Mouse (Mus musculus) hindbrain, embryonic 12.5 days (tissue): ENCODE measurements around the gene C77080. TPM values are rescaled to one million over a fixed set of nuclear protein-coding genes. Genes with fewer than 3 reads are reported as not detected.

Experiments used
- ATAC-seq: fragments of 200-750 bp; cut with Nextera tagmentation; 2 replicates; pipeline ENCODE4 v1.8.0; 2017; ENCODE audit warnings: moderate TSS enrichment; ENCODE audit not compliant: low FRiP score
- H3K27ac ChIP-seq: fragments of 300-500 bp; sonication (generic); 2 replicates; pipeline ENCODE4 v1.5.1; 2016; ENCODE audit warnings: mild to moderate bottlenecking
- H3K27me3 ChIP-seq: fragments of 300-500 bp; sonication (generic); 2 replicates; pipeline ENCODE4 v1.6.1; 2016; ENCODE audit warnings: mild to moderate bottlenecking
- H3K36me3 ChIP-seq: fragments of 300-500 bp; sonication (generic); 2 replicates; pipeline ENCODE4 v1.6.1; 2016; ENCODE audit warnings: mild to moderate bottlenecking
- H3K4me1 ChIP-seq: fragments of 300-500 bp; sonication (generic); 2 replicates; pipeline ENCODE4 v1.6.1; 2016
- H3K4me2 ChIP-seq: fragments of 300-500 bp; sonication (generic); replicated peaks from 2 replicates; pipeline ENCODE4 v1.6.1; 2016; ENCODE audit warnings: mild to moderate bottlenecking
- H3K4me3 ChIP-seq: fragments of 300-500 bp; sonication (generic); 2 replicates; pipeline ENCODE4 v1.5.1; 2016; ENCODE audit warnings: mild to moderate bottlenecking
- H3K9ac ChIP-seq: fragments of 300-500 bp; sonication (generic); 2 replicates; pipeline ENCODE4 v1.6.1; 2016; ENCODE audit warnings: mild to moderate bottlenecking, moderate library complexity
- H3K9me3 ChIP-seq: fragments of 300-500 bp; sonication (generic); replicated peaks from 2 replicates; pipeline ENCODE4 v1.6.1; 2016; ENCODE audit warnings: mild to moderate bottlenecking
- WGBS: fragments of 180-500 bp; shearing (Covaris S2); methylation state at CpG from one replicate; pipeline ENCODE4 v1.1.7; 2016; 5-methylcytosine and 5-hydroxymethylcytosine counted together
- polyA plus RNA-seq: library from polyadenylated mRNA; unstranded; fragments of >200 nt; fragmentation: Nextera tagmentation; extraction: Ambion mirVana; gene quantifications from 2 replicates; pipeline ENCODE4 v1.2.1, GENCODE M21; 2016

Gene C77080
- polyA plus RNA-seq, 1 experiment from 2014 or later, result 6.0 TPM

DNA sequence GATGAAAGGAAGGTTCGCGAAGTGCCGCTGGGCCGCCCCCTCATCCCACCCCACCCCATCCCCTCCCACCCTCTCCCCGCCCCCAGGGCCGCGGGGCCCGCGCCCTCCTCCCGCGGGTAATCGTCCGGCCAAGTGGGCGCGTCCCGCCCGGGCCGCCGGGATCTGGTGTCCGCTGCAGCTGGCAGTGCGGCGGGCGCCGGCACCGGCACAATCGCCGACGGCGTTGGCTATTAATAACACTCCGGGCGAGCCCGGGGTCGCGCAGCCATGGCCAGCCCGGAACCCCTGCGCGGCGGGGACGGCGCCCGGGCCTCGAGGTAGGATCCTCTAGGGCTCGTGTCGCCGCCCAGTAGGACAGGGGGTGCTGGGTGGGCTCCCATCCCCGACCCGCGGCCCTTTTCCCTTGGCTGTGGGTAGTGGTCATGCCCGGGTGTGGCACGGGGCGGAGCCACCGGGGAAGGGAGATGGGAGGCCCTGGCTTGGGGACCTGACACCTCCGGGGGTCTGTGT lies 26.3 kb upstream of the C77080 start, which contains the start of gene Sync:
Sync (plus strand) TSS at position 146 of the 510 bp plus-strand sequence.
- Histone ChIP-seq H3K9me3 (no peaks in the 10 kb centered on the region), H3K36me3 (no peaks in the 10 kb centered on the region), H3K9ac (peak within 1 kb of the TSS; percentile 65), H3K4me2 (peak within 1 kb of the TSS; percentile 95), H3K4me3 (peak within 1 kb of the TSS; percentile 48), H3K27me3 (peaks cover 16% of the 10 kb centered on the region), H3K27ac (no peak within 1 kb of the TSS), H3K4me1 (peaks cover 15% of the 10 kb centered on the region)
- WGBS, result 1% methylated on average over 45 of the region's 53 CpGs
- peak; percentile 35; the same call in 1 of the 2 replicates for ATAC-seq

DNA sequence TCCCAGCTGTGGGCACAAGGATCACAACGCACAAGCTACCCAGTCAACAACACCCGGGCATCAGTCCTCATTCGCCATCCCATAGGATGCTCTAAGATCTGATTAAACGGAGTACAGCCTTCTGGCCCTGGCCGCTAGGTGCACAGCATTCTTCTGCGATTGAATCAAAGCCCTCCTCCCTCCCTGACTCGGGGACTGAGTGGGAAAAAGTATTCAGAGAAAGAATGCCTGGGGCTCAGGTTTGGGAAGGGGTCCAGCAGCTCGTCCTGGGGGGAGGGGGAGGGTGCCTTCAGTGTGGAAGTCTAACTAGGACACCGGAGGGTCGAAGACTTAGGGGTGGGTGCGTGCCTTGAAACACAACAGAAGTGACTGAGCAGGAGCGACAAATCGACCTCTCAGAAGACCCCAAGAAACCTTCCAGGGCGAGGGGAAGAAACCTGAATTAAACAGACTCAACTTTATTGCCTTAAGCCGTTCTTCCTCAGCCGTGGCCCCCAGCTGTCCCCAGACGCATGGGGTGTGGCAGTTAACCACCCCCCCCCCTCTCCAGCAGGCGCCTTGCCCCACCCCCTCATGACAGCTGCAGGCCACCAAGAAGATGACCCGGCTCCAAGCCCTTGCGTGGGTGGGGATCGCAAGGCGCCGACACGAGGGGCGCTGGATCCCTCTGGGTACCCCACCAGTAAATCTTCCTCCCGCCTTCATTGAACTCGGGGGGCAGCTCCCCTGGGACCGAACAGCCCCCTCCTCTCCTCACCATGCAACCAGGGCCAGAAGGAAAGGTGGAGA lies 25.7 kb upstream of the C77080 start:
- Histone ChIP-seq H3K27me3 (peaks cover 16% of the 10 kb centered on the region), H3K27ac (no peak overlapping the region), H3K4me1 (peaks cover 15% of the 10 kb centered on the region), H3K4me3 (peak overlapping the region; percentile 48), H3K36me3 (no peaks in the 10 kb centered on the region), H3K4me2 (peak overlapping the region; percentile 95), H3K9me3 (no peaks in the 10 kb centered on the region), H3K9ac (peak overlapping the region; percentile 65)
- ATAC-seq, result peak; percentile 50; the same call in 1 of the 2 replicates
- WGBS, result 2% methylated on average over 28 of the region's 28 CpGs

GRCm38 (mm10) chr4:129286001-129286682 lies 24.9 kb upstream of the C77080 start:
- 65% methylated on average over 5 of the region's 5 CpGs for WGBS
- no peaks in the 10 kb centered on the region for H3K36me3 ChIP-seq
- 0 out of 2 replicates have a peak overlapping the region, but pooled peaks have one; percentile 48 for H3K4me3 ChIP-seq
- H3K4me1 ChIP-seq, result peaks cover 15% of the 10 kb centered on the region
- H3K27ac ChIP-seq, result no peak overlapping the region
- no peak overlapping the region for H3K9ac ChIP-seq
- H3K4me2 ChIP-seq, result peak overlapping the region; percentile 95
- H3K9me3 ChIP-seq, result no peaks in the 10 kb centered on the region
- H3K27me3 ChIP-seq, result peaks cover 16% of the 10 kb centered on the region
- peak; percentile 54; the same call in 1 of the 2 replicates for ATAC-seq

DNA sequence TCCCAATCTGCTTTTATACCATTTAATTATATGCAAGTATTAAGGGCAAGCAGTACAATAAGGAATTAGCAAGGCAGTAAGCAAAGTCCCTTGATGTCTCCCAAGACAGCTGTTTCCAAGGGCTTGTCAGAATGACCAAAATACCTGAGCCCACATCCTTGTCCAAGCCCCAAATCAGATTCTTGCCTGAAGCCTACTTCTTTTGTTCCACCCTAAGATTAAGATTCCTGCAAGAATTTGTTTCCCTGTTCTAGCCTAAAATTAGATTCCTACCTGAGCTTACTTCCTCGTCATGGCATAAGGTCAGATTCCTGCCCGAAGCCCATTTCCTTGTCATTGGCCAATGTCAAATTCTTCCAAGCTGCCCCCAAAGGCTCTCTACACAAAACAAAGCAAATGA lies 23.5 kb upstream of the C77080 start:
- peaks cover 16% of the 10 kb centered on the region for H3K27me3 ChIP-seq
- no peaks in the 10 kb centered on the region for H3K36me3 ChIP-seq
- H3K9me3 ChIP-seq, result no peaks in the 10 kb centered on the region
- 89% methylated on average over 2 of the region's 2 CpGs for WGBS
- no peak overlapping the region for H3K9ac ChIP-seq
- ATAC-seq, result no peak
- no peak overlapping the region for H3K4me2 ChIP-seq
- no peak overlapping the region for H3K4me3 ChIP-seq
- H3K27ac ChIP-seq, result no peak overlapping the region
- H3K4me1 ChIP-seq, result peaks cover 15% of the 10 kb centered on the region

- WGBS, result 88% methylated on average over 5 of the region's 5 CpGs
- Histone ChIP-seq H3K4me1 (peaks cover 15% of the 10 kb centered on the region), H3K27ac (no peak overlapping the region), H3K36me3 (no peaks in the 10 kb centered on the region), H3K4me3 (no peak overlapping the region), H3K9me3 (no peaks in the 10 kb centered on the region), H3K9ac (no peak overlapping the region), H3K27me3 (peaks cover 16% of the 10 kb centered on the region), H3K4me2 (no peak overlapping the region)
- no peak for ATAC-seq
Measured at GRCm38 (mm10) chr4:129283226-129283625, 22.0 kb upstream of the C77080 start.

- Histone ChIP-seq H3K4me3 (no peak overlapping the region), H3K9ac (no peak overlapping the region), H3K36me3 (no peaks in the 10 kb centered on the region), H3K4me1 (peaks cover 15% of the 10 kb centered on the region), H3K27me3 (peaks cover 14% of the 10 kb centered on the region), H3K4me2 (no peak overlapping the region), H3K9me3 (no peaks in the 10 kb centered on the region), H3K27ac (no peak overlapping the region)
- no peak for ATAC-seq
- WGBS, result 82% methylated on average over 5 of the region's 5 CpGs
Measured at GRCm38 (mm10) chr4:129282786-129283185, 21.6 kb upstream of the C77080 start.

GRCm38 (mm10) chr4:129276453-129276865 lies 15.3 kb upstream of the C77080 start:
- Histone ChIP-seq H3K4me1 (peaks cover 4% of the 10 kb centered on the region; the same call in 1 of the 2 replicates), H3K9me3 (no peaks in the 10 kb centered on the region), H3K27ac (no peak overlapping the region), H3K27me3 (no peaks in the 10 kb centered on the region), H3K36me3 (no peaks in the 10 kb centered on the region), H3K4me3 (no peak overlapping the region), H3K9ac (no peak overlapping the region), H3K4me2 (no peak overlapping the region)
- ATAC-seq, result peak; percentile 73
- WGBS, result 3% methylated on average over 18 of the region's 18 CpGs

DNA sequence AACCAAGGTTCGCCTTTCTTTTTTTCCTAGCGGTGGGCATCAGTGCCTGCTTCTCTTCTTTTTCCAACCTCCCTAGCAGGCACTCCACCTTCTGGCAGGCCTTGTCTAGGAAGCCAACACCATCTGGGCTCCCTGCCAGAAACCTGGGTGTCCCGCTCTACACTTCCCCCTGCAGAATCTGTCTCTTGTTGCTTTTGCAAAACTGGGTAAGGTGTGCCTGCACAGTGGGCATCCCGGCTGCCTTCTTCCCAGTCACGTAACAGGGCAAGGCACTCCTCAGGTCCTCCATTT lies 11.5 kb upstream of the C77080 start:
- 50% methylated on average over 5 of the region's 5 CpGs for WGBS

DNA sequence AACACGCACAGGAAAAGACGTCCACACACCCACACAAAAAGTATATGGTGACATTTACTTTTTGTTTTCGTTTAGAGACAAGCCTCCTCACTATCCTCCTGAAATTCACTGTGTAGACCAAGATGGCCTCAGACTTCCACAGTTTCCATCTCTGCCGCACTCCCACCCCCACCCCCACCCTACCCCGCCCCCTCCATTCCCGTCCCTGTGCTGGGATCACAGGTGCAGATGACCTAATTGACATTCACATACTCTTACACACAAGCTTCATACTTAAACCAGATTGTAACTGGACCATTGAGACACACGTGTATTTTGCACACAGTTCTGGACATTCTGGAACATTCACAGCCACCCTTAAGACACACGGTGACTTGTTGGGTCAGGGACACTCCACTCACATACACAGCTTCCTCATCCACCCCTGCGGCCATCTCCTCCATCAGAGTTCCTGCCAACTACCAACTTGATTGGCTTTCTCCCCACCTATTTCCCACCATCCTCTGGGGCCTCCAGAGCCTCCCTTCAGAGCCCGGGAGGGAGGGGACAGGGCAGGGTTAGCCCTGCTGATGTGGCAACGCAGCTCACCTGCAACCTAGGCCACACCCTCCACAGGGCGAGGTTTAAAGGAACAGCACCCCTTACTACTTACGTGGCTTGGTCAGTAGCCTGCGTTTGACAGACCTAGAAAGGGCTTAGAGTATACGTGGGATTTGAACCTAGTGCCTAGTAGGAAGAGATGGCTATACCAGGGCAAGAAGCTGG lies 11.0 kb upstream of the C77080 start:
- H3K27ac ChIP-seq, result no peak overlapping the region
- no peak overlapping the region for H3K4me3 ChIP-seq
- H3K4me1 ChIP-seq, result peaks cover 4% of the 10 kb centered on the region; the same call in 1 of the 2 replicates
- no peak overlapping the region for H3K9ac ChIP-seq
- H3K27me3 ChIP-seq, result no peaks in the 10 kb centered on the region
- no peak for ATAC-seq
- H3K4me2 ChIP-seq, result no peak overlapping the region
- H3K36me3 ChIP-seq, result no peaks in the 10 kb centered on the region
- H3K9me3 ChIP-seq, result no peaks in the 10 kb centered on the region
- WGBS, result 27% methylated on average over 15 of the region's 15 CpGs

More for the DNA sequence above, 11.5 kb upstream of the C77080 start:
- H3K27me3 ChIP-seq, result no peaks in the 10 kb centered on the region
- H3K4me1 ChIP-seq, result peaks cover 4% of the 10 kb centered on the region; the same call in 1 of the 2 replicates
- H3K4me2 ChIP-seq, result no peak overlapping the region
- H3K36me3 ChIP-seq, result no peaks in the 10 kb centered on the region
- H3K9ac ChIP-seq, result no peak overlapping the region
- H3K27ac ChIP-seq, result no peak overlapping the region
- no peaks in the 10 kb centered on the region for H3K9me3 ChIP-seq
- no peak overlapping the region for H3K4me3 ChIP-seq
- ATAC-seq, result no peak

DNA sequence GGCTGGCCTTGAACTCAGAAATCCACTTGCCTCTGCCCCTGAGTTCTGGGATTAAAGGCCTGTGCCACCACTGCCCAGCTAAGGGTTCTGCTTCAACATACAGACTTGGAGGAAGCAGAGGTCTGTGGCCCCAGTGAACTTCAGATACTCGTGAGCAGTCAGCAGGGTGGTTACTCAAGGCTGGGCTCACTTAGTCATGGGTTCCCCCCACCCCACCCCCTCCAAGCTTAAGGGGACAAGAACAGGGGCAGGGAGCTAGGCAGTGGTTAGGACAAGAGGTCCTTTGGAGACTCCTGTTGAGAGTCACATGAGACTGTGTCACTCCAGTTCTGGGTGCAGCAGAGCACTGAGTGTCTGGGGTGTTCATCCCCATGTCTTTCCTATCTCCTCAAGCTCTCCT lies 7.5 kb upstream of the C77080 start:
- ATAC-seq, result no peak

GRCm38 (mm10) chr4:129266821-129267220 lies 5.6 kb upstream of the C77080 start:
- Histone ChIP-seq H3K4me2 (no peak overlapping the region), H3K9ac (no peak overlapping the region), H3K27ac (no peak overlapping the region), H3K4me3 (no peak overlapping the region), H3K36me3 (no peaks in the 10 kb centered on the region), H3K4me1 (peaks cover 10% of the 10 kb centered on the region), H3K27me3 (no peaks in the 10 kb centered on the region), H3K9me3 (no peaks in the 10 kb centered on the region)
- WGBS, result 67% methylated on average over 5 of the region's 5 CpGs
- ATAC-seq, result no peak

More for the DNA sequence above, 7.5 kb upstream of the C77080 start:
- Histone ChIP-seq H3K27me3 (no peaks in the 10 kb centered on the region), H3K4me3 (no peak overlapping the region), H3K27ac (no peak overlapping the region), H3K4me1 (peaks cover 5% of the 10 kb centered on the region), H3K9me3 (no peaks in the 10 kb centered on the region), H3K9ac (no peak overlapping the region), H3K4me2 (no peak overlapping the region), H3K36me3 (no peaks in the 10 kb centered on the region)
- WGBS, result 35% methylated on average over 1 of the region's 1 CpGs

DNA sequence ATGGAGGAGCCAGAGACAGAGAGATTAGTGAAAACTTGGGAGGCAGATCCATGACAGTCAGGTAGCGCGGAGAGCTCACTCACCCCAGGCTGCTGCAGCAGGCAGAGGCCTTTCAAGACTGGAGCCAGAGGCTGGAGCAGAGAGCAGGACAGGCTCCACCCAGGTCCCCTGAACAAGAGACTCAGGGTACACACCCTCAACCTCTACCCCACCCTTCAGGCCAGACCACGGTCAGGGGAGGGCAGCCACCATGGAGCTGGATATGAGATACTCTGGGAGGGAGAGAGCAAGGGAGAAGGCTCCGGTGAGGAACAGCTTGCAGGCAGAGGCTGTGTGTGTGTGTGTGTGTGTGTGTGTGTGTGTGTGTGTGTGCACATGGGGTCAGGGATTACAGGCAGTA lies 5.0 kb upstream of the C77080 start:
- H3K27me3 ChIP-seq, result no peaks in the 10 kb centered on the region
- H3K36me3 ChIP-seq, result no peaks in the 10 kb centered on the region
- no peak overlapping the region for H3K4me2 ChIP-seq
- no peak overlapping the region for H3K4me3 ChIP-seq
- H3K27ac ChIP-seq, result no peak overlapping the region
- no peak for ATAC-seq
- WGBS, result 90% methylated on average over 4 of the region's 4 CpGs
- no peaks in the 10 kb centered on the region for H3K9me3 ChIP-seq
- H3K9ac ChIP-seq, result no peak overlapping the region
- H3K4me1 ChIP-seq, result peaks cover 11% of the 10 kb centered on the region
